Mouse (Mus musculus) bone marrow macrophage, adult 2 months (primary cell): ENCODE results near the gene Gm20388.

Source experiments
- CTCF ChIP-seq: IDR thresholded peaks from 2 replicates; pipeline ENCODE4 v1.5.1; 2012; ENCODE audit warnings: low read depth, mild to moderate bottlenecking, low read length, moderate library complexity
- POLR2A ChIP-seq: IDR thresholded peaks from 2 replicates; pipeline ENCODE4 v1.6.1; 2012; ENCODE audit warnings: mild to moderate bottlenecking, low read depth, low read length, borderline replicate concordance

DNA sequence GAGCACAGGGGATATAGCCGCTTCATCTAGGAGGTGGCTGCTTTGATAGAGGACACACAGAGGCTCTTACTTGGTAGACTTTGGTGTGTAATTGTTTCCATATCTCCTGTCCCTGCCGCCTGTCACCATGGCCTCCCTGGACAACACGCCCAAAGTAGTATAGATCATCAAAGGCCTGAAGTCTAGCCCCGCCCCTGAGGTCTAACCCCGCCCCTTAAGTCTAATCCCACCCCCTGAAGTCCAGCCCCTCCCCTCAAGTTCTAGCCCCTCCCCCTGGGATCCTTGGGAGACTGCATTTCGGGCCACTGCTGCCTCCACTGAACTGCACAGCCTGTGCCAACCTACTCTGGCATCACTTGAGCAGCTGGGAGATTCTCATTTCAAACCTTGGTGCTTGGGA lies 1808.3 kb downstream of the Gm20388 start:
- no peak for TF ChIP-seq CTCF
- no peak for TF ChIP-seq POLR2A
